Mouse (Mus musculus): ENCODE measurements around the gene Trappc6a.

Trappc6a gene

DNA sequence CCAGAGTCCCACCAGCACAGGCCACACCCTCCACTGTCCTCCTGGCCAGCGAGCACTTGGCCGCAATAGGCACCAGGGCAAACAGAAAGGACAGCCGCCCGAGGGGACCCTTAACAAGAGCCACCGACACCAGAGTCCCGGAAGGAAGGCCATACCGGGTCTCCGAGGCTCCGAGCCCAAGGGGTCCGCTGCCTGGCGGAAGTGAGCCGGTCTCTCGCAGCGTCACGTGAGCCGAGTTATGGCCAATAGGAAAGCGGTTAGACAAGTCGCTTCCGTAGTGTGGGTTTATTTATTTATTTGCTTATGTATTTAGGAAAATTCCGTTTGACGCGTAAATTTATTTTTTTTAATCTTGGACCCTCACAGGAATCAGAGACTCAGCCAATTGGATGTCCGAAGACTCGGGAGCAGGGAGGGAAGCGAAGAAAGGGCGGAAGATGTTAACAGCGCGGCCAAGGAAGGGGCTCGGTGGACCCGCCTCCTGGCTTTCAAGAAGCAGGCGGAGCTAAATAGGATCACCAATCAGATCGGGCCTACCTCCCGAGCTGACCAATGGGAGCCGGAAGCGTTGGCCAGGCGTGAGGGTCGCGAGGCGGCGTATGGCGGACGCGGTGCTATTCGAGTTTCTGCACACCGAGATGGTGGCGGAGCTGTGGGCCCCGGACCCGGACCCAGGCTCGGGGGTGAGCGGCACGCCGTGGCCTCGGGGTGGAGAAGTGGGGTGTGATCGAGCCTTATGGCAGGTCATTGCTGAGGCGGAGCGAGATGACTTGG is at the start of gene Trappc6a, which contains the start of gene Bloc1s3:
TSS of gene Trappc6a (plus strand) at position 246 of the 774 bp plus-strand sequence.
TSS of gene Bloc1s3 (minus strand) at position 218 of the 774 bp plus-strand sequence.
- peak; percentile 92 to 93 for DNase-seq

DNA sequence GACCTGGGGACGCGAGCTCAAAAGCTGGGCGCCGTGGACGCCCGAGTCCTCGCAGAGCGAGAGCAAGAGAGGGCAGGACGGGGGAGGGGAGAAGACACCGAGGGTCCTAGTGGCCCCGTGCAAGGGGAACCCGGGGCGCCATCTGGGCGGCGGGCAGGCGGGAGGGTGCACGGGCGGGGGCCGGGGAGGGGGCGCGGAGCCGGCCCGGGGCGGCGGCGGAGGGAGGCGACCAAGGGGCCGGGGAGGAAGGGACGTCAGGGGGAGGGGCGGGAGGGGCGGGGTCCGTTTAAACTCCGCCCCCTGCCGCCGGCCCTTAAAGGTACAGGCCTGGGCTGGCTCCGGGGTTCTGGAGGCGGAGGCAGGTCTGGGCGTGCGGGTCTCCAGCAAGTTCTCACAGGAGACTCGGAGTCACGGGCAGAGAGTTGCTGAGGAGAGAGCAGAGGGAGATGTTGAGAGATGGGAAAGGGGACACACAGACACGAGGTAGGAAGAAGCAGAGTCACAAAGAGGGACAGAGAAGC is 49.5 kb upstream of the Trappc6a start, which contains the start of gene Mark4:
TSS of gene Mark4 (minus strand) at position 231 of the 521 bp plus-strand sequence.
- DNase-seq, result peak; percentile 71 to 81

DNA sequence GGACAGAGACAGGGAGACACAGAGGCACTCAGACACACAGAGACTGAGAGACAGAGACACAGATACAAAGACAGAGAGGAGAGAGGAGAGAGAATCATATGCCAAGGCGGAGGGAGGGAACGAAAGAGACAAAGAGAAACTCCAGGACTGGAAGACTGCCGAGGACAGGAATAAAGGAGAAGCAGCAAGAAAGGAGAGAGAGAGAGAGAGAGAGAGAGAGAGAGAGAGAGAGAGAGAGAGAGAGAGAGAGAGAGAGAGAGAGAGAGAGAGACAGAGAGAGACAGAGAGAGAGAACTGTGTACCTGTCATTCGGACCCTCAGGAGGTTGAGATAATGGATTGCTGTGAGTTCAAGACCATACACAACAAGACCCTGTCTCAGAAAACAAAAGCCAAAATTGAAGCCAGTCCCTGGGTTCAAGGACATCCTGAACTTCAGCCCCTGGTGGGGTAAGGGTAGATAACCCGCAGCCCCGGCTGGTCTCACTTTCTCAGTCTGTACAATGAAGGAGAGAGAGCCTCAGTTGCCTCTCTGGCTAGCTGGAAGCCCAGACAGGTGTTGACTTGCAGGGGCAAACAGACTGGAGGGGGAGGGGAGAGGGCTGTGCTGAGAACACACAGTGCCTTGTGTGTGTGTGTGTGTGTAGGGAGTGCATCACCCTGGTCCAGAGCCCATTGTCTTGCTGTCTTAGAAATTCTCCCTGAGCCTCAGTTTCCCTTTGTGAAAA is 48.9 kb upstream of the Trappc6a start:
- DNase-seq, result no peak

DNA sequence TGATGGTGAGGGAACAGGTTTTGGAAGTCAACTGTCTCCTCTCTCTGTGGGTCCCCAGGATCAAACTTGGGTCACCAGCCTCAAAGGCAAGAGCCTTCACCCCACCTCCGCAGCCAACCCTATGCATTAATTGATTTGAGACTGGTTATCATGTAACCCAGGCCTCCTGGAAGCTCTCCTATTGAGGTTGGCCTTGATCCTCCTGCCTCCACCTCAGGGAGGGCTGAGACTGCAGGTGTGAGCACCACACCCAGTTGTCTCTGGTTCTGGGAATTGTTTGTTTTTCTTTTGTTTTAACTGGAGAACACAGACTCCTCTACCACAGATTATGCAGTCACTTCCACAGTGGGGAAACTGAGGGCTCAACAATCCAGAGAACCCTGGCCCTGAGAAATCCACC is 47.7 kb upstream of the Trappc6a start:
- DNase-seq, result no peak

DNA sequence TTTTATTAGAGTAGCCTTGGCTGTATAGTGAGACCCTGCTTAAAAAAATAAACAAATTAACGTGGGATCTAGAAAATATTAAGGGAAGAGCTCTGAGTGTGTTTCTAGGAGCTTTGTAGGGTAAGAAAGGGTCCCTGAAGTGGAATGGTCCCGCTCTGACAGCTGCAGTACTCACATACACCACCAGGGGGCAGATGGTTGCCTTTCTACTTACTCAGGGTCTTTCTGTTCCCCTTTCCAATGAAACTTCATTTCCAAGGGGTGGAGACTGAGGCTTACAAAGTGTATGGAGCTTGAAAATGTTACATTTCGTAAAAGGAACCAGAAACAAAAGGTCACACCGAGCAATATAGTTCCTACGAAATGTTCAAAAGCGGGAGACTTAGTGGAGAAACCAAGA is 46.7 kb upstream of the Trappc6a start:
- DNase-seq, result peak; percentile 60 to 76

DNA sequence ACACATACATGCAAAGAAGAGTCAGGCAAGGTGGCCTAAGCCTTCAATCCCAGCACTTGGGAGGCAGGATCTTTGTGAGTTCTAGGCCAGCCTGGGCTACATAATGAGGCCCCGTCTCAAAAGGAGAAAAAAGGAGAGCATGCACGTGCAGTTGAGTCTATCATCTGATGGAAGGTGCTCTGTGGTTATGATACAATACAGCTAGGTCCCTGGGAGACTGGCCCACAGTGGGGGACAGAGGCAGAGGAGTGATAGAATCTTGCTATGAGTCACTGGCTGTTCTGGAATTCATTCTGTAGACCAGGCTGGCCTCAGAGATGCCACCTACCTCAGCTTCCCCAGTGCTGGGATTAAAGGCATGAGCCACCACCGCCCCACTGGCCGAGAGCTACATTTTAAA is 45.8 kb upstream of the Trappc6a start:
- DNase-seq, result no peak

DNA sequence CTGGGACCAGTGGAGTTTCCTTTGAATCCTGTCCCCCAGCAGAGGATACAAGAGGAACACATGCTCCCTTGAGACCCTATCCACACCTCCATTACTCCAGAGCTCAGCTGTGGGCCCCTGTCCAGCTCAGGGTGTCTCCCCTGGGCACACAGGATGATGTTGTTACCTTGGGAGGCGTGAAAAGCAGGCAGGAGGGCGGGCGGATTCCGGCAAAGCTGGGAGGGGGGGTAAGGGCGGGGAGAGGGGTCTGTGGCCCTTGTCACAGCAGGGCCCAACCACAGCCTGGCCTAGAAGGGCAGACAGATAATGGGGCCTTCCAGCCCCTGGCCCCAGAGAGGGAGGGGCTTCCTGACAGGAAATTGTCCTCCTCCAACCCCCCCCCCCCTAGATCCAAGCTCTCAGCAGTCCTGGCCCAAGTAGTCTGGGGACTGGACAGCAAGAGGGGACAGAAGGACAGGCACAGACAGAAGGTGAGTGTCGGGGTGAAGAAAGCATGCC is 45.3 kb upstream of the Trappc6a start, which contains the start of gene Exoc3l2:
TSS of gene Exoc3l2 (plus strand) at position 448 of the 498 bp plus-strand sequence.
- no peak for DNase-seq

DNA sequence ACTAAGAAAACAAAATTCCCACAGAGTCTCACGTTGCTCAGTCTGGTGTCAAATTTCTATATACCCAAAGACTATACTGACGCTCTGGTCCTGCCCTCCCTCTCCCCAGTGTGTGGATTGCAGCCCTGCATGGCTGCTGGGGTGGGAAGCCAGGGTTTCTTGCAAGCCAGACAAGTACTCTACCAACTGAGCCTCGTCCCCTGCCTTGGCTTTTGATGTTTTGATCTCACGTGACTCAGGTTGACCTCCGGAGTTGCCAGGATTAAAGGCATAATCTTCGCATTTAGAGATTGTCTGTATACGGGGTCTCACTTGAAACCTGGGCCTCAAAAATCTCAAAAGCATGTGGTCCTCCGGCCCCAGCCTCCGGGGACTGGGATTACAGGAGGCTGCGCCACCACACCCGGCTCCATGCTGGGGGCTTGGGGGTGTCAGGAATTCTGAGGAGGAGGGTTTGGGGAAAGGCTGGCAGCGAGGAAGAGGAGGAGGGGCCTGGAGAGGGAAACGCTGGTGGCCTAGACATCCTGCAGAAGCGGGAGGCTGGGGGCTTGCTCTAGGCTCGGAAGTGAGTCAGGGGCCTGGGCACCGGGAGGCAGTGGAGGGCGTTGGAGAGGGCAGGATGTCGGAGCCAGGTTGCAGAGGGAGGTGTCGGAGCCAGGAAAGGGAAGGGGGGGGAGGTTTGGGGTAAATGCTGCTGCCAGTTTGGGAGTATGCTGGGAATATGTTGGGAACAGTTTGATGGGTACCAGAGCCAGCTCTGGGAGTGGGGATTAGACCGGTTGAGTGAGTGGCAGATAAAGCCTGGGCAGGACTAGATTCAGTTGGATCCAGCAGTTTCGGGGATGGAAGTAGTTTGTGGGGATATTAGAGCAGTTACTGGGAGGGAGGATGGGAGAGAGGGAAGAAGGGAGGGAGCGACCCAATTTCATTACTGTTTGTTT is 43.6 kb upstream of the Trappc6a start:
- no peak for DNase-seq

DNA sequence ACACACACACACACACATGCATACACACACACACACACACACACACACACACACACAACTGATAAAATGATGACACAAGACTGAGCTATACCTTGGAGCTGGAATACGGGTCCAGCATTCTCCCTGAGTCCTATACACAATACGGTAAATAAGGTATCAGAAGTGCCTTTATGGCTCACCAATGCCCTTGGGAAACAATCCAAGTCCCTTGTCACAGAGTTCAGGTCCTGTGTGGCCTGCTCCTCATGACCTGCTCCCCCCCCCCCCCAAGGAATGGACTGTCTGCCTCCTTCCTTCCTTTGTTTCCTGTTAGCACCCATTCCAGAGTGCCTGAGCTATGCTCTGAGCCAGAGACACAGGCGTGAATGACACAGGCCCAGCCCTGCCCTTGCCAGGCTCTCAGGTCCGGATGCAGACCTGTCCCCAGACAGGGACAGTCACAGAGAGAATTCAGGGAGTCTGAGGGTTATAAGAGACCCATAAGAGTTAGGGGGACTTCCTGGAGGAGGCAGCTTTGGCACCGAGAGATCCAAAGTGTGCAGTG is 41.5 kb upstream of the Trappc6a start:
- no peak for DNase-seq

DNA sequence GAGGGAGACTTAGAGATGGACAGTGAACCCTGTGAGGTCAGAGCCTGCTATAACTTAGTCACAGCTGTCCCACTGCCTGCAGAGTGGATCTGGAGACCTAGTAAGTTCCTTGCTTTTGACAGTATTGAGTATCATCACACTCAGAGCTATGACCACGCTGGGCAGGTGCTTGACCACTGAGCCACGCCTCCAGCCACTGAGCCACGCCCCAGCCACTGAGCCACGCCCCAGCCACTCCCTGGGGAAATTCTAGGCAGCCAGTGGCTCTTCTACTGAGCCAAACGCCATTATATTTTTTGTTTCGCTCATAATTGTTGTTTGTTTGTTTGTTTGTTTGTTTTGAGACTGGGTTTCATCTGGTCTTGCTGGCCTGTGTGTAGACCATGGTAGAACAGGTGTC is 40.6 kb upstream of the Trappc6a start:
- DNase-seq, result no peak

DNA sequence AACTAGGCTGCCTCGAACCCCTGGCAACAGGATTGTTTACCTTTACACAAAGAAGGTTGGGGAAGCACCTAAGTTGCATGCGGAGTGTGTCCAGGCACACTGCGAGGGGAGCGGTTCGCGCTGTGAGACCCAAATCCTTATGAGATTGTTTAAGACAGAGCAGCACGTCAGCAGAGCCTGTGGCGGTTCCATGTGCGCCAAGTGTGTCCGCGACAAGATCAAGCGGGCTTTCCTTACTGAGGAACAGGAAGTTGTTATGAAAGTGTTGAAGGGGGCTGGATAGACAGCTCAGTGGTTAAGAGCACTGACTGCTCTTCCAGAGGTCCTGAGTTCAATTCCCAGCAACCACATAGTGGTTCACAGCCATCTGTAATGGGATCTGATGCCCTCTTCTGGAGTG is 39.9 kb upstream of the Trappc6a start:
- no peak for DNase-seq

DNA sequence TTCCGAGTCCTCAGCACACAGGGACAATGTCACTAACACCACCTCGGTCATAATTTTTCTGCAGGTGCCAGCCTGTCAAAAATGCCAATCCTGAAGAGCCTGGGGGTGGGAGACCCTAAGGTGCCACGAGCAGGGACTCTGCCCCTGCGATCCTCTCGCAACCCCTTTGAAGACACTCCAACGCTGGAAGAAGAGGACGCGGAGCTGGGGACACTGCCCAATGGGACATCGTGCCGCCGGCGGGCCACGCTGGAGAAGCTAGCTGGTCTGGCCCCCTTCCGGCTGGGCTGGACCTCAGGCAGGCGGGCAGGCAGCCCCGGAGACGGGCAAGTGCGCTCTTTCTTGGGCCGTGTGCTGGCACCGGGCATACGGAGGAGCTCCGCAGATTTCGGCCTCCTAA is 38.8 kb upstream of the Trappc6a start:
- DNase-seq, result no peak

DNA sequence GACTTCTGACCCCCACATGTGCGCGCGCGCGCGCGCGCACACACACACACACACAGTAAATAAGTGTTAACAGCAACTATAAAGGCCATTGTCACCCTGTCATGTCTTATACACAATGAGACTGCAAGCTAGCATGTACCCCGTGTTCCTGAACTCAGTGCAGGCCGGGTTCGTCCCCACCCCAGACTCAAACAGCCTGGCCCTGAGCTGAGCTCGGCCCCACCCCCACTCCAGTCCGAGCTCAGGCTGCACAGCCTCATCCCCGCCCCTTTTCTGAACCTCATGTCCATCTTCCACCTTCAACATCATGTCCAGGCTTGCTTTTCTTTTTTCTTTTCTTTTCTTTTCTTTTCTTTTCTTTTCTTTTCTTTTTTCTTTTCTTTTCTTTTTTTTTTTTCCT is 37.9 kb upstream of the Trappc6a start:
- DNase-seq, result no peak

DNA sequence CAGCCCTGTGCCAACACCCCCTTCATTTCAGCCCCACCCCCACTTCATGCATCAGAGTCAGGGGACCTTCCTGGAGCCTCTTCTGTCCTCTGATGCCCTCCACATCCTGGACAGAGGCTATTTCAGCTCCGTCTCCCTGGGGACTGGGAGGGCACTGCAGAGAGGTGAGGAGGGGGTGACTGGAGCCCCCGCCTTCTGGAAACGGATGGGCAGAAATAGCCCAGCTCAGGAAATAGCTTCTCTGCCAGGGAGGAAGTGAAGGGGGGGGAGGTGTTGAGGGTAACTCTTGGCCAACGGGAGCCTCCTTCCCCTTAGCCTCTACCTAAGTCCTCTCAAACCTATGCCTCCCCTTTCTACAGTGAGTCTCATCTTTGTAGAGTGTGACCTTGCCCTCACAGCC is 35.8 kb upstream of the Trappc6a start:
- DNase-seq, result no peak

DNA sequence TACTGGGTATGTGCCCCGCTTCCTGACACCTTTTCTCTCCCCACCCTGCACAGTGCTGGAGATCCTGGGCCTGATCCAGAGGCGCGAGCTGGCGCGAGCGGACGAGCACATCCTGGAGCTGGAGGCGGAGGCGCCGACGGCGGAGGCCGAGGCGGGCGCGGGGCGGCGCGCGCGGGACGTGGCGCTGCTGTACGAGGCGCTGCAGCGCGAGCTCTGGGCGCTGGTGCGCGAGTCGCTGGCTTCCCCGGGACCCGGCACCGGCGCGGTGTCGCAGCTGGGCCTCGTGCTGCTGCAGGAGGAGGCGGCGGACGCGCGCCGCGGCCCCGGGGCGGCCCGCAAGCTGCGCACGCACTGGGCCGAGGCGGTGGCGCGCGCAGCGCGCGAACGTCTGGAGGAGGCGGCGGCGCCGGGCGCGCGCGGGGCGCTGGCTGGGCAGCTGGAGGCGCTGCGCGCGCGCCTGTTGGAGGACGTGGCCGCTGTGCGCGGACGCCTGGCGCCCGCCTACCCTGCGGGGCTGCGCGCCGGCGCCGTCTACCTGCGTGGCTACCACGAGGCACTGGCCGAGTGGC is 34.2 kb upstream of the Trappc6a start:
- peak; percentile 55 to 82 for DNase-seq

DNA sequence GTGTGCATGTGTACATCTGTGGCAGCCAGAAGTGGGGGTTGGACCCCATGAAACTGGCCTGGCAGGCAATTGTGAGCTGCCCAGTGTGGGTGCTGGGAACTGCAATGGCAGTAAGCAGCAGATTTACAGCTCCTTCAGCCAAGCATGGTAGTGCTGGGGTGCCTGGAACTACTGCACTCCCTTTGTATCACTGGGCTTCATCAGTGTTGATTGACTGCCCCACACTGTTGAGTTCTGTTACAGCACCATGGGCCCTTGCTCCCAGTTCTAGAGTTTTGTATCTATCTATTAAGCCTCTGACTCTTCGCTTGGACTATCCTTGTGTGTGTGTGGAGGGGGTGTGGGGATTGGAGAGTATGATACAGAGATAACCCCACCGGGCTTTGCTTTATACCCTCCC is 31.1 kb upstream of the Trappc6a start:
- DNase-seq, result no peak

DNA sequence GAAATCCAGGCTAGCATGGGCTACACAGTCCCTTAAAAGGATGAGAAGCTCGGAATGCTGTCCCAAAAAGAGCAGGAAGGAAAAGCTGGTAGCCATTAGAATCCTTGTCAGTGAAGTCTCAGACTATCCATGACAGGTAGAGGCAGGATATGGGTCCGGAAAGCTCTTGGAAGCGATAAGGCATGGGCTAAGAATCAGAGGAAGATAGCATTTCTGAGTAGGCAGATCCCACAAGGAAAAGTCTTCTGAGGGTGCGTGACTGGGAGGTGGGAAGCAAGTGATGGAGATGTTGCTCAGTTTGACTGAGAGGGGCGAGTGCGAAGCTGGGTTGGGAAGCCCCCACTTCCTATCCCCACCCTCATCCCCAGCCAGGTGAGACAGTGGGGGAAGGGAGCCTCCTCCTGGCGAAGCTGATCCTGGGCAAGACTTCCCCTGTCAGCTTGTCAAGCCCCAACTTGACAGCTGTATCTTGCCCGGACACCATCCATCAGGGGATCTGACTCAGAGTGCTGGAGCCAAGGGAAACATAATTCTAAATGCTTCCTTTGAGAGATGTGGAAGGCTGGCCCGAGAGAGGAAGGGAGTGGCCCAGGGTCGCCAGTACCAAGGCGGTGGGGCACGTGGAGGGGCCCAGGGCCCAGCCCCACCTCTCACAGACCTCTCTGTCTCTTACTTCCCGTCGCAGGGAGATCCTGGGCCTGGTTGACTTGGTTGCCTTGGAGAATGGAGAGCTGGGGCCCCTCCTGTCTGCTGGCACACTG is 30.4 kb upstream of the Trappc6a start:
- no peak for DNase-seq

DNA sequence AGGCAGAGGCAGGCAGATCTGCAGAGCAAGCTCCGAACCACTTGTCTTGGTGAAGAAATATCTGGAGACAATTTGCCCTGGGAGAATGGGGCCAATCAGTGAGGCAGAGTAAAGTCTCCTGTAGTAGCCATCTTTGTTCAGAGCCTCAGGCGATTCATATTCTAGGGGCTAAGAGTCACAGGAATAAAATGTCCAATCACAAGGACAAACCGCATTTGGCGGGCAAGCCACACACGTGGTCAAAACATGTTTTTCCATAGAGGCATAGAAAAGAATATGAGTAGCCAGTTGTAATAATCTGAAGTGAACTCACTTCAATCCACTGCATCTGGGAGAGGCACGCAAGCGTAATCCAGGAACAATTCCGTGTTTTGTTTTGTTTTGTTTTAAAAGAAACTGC is 24.9 kb upstream of the Trappc6a start:
- no peak for DNase-seq

DNA sequence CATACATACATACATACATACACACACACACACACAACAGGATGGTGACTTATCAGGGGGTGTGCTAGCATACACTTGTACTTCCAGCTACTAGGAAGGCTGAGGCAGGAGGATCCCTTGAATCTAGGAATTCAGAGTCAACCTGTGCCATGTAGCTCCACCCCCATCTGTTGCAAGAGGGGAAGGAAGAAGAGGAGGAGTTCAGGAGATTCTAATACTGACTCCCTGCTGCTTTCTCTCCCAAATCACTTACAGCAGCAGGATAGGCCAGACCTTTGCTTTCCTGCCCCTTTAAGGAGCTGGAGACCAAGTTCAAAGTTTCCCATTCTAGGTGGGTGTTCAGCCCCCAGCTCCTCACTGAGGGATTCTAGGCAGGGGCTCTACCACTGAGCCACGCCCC is 22.7 kb upstream of the Trappc6a start:
- DNase-seq, result no peak

DNA sequence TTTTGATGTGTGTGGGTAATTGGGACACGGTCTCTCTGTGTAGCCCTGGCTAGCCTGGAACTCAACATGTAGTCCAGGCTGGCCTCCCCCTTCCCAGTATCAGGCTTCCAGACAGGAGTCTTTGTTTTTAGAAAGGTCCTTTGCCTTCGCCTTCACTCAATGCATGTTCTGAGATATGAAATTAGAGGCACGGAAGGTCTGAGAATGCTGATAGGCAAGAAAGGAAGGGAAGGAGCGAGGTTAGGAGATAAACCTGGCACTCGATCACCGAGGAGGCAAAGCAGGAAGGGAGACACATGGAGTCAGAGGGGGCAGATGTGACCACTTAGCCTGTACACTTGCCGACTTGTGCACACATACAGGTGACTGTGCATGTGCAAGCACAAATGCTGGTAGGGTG is 21.6 kb upstream of the Trappc6a start:
- DNase-seq, result no peak

DNA sequence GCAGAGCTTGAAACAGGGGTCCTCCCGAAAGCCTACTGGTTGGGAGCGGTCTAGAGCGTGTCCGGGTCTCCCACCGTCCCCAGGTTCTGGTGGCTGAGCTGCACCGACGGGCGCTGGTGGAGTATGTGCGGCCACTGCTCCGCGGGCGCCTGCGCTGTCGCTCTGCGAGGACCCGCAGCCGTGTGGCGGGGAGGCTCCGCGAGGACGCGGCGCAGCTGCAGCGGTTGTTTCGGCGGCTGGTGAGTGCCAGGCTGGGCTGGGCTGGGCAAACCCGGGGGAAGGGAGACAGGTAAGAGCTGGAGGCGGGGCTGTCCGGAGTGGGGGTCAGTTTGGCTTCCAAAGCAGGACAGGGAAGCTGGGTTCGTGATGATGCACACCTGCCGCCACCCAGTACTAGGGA is 18.7 kb upstream of the Trappc6a start:
- no peak for DNase-seq

All from cerebellum, adult 18-20 months (tissue).